Mouse (Mus musculus) Muller cell, postnatal 12 days (primary cell): ENCODE measurements around the gene Nat8f6.
A peak's percentile ranks its signal among the peaks of the same experiment; 100 is the strongest.
"Not testable (repeated sequence)": the region's sequence is repeated elsewhere in the genome, so short reads cannot be mapped to it uniquely, and the experiment has no call there.

Source experiments
- DNase-seq: peaks from one replicate; pipeline ENCODE4 v3.0.0-alpha.2; 2015; ENCODE audit errors: inconsistent ontology term

Nat8f6 gene

GRCm38 (mm10) chr6:85836098-85836497 lies 15.3 kb upstream of the Nat8f6 start:
- DNase-seq: not testable (repeated sequence)

- not testable (repeated sequence) for DNase-seq
These were observed 14.3 kb upstream of the Nat8f6 start for GRCm38 (mm10) chr6:85835104-85835503.

GRCm38 (mm10) chr6:85834504-85835100 lies 13.8 kb upstream of the Nat8f6 start:
- DNase-seq: peak; percentile 53

GRCm38 (mm10) chr6:85831796-85832321 lies 11.1 kb upstream of the Nat8f6 start, which contains the start of gene Nat8:
Nat8 (minus strand) TSS chr6:85832082.
- no peak for DNase-seq

GRCm38 (mm10) chr6:85829462-85829861 lies 8.7 kb upstream of the Nat8f6 start:
- DNase-seq: no peak

- no peak for DNase-seq
These were observed 5.1 kb upstream of the Nat8f6 start for GRCm38 (mm10) chr6:85825886-85826285.

GRCm38 (mm10) chr6:85823382-85824090 lies 2.8 kb upstream of the Nat8f6 start:
- no peak for DNase-seq

GRCm38 (mm10) chr6:85822286-85822685 lies 1.5 kb upstream of the Nat8f6 start:
- DNase-seq: no peak

- DNase-seq: no peak
These were observed 2.4 kb downstream of the Nat8f6 start for GRCm38 (mm10) chr6:85818338-85818737.

- no peak for DNase-seq
These were observed 7.4 kb downstream of the Nat8f6 start for GRCm38 (mm10) chr6:85813339-85813738.

GRCm38 (mm10) chr6:85810942-85811537 lies 9.7 kb downstream of the Nat8f6 start:
- DNase-seq: not testable (repeated sequence)

- not testable (repeated sequence) for DNase-seq
These were observed 10.2 kb downstream of the Nat8f6 start for GRCm38 (mm10) chr6:85810514-85810913.

GRCm38 (mm10) chr6:85809784-85810183 lies 11.0 kb downstream of the Nat8f6 start:
- DNase-seq: not testable (repeated sequence)

GRCm38 (mm10) chr6:85803180-85803579 lies 17.6 kb downstream of the Nat8f6 start:
- DNase-seq: not testable (repeated sequence)

GRCm38 (mm10) chr6:85765532-85765931 lies 55.2 kb downstream of the Nat8f6 start, which contains the start of gene Nat8f3:
Nat8f3 (minus strand) TSS chr6:85765754.
- DNase-seq: peak; percentile 1

- not testable (repeated sequence) for DNase-seq
These were observed 57.4 kb downstream of the Nat8f6 start for GRCm38 (mm10) chr6:85763127-85764070.

- not testable (repeated sequence) for DNase-seq
These were observed 58.1 kb downstream of the Nat8f6 start for GRCm38 (mm10) chr6:85762678-85763077.
